Mouse (Mus musculus): ENCODE results near the gene Gatad2b. TPM values are rescaled to one million over a fixed set of nuclear protein-coding genes. Genes with fewer than 3 reads are reported as not detected.
"Not testable (repeated sequence)": the region's sequence is repeated elsewhere in the genome, so short reads cannot be mapped to it uniquely, and the experiment has no call there.

Gene Gatad2b
- 2.8 and 3.2 TPM in 2 replicates for polyA plus RNA-seq (2012; ENCODE audit: insufficient read depth, low replicate concordance)

DNA sequence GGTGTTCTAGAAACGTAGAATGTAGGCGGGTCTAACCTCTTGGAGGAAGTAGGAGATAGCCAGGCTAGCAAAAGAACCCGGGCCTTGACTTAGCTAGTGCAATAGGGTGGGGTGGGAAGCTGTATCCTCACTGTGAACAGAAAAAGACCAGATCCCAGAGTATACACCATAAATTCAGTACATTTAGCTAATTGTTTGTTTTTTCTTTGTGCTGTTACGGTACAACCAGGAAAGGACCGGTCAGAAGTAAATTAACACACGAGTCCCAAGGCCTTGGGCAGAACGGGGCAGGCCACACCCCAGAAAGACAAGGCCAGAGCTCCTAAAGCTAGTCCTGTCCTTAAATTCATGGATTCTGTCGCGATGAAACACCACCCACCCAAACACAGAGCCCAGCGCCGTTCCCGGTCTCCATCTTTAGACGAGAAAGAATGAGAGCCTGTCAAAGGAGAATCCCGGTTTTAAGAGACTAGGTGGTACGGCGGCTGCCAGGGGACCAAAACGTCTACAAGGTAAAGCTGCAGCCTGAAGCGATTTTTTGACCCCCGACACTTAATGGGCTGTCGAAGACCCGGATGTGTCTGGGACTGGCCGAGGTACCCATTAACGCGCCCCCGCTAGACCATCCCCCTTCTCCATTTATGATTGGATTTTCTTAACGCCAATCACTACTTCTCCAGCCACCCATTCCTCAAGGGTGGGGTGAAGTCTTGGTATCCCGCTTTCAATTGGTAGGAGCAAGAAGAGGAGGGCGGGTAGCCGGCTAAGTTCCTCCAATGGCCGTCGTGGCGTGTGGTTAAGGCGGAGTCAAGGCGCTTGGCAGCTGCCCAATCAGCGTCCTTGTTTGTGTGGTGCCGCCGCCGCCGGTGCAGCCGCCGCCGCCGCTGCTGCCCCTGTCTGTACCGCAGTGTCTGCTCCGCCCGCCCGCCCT, at the start of gene Gatad2b:
Gene Gatad2b (plus strand): TSS at position 834 of the 931 bp plus-strand sequence.
- peaks cover 10% of the 10 kb centered on the region for H3K36me3 ChIP-seq (replicated peaks; ENCODE audit: low read length)
- peaks cover 48% of the 10 kb centered on the region for H3K4me1 ChIP-seq
- TF ChIP-seq FLI1 (IDR thresholded peaks at IDR 0.05; ENCODE audit: low read length) = no peak
- no peak for TF ChIP-seq GATA1 (IDR thresholded peaks at IDR 0.05; ENCODE audit: borderline replicate concordance, low read length)
- H3K9me3 ChIP-seq = no peaks in the 10 kb centered on the region
- peak within 1 kb of the TSS; percentile 95 for H3K4me3 ChIP-seq (replicated peaks)
- no peaks in the 10 kb centered on the region for H3K27me3 ChIP-seq (replicated peaks)

DNA sequence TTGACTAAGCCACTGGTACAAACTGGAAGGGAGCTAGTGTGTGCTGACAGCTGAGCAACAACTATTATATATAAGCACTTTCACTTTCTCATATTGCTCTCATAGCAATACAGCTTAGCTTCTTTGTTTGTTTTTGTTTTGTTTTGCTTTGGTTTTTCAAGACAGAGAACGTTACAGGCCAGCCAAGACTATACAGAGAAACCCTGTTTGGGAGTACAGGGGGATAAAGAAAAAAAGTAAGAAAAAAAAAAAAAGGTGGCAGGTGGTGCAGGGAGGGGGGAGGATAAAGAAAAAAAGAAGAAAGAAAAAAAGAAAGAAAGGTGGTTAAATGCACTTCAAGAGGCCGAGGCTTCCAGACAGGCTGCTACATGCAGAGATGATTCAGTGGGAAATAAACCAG, 47.6 kb upstream of the Gatad2b start:
- Histone ChIP-seq H3K36me3 (replicated peaks; ENCODE audit: low read length) (peaks cover 11% of the 10 kb centered on the region), H3K9me3 (no peaks in the 10 kb centered on the region), H3K4me3 (replicated peaks) (peak overlapping the region; percentile 33), H3K4me1 (peaks cover 56% of the 10 kb centered on the region), H3K27me3 (replicated peaks) (no peaks in the 10 kb centered on the region)
- TF ChIP-seq FLI1 (IDR thresholded peaks at IDR 0.05; ENCODE audit: low read length) (no peak), GATA1 (IDR thresholded peaks at IDR 0.05; ENCODE audit: borderline replicate concordance, low read length) (no peak)

DNA sequence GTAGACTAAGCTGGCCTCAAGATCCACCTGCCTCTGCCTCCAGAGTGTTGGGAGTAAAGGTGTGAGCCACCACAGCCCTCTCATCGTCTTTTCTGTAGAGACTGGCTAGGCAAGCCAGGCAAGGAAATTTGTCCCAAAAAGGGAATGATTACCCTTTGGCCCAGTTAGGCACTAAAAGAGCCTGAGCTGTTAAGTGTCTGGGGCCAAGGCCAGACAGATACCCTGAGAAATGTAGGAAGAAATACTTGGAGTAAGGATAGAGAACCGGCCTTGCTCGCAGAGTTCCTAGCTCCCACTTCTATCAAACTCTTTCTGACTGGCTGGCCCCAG, 45.4 kb upstream of the Gatad2b start:
- TF ChIP-seq FLI1 (IDR thresholded peaks at IDR 0.05; ENCODE audit: low read length) (no peak), GATA1 (IDR thresholded peaks at IDR 0.05; ENCODE audit: borderline replicate concordance, low read length) (no peak)
- Histone ChIP-seq H3K36me3 (replicated peaks; ENCODE audit: low read length) (peaks cover 26% of the 10 kb centered on the region), H3K4me1 (peaks cover 57% of the 10 kb centered on the region), H3K27me3 (replicated peaks) (no peaks in the 10 kb centered on the region), H3K4me3 (replicated peaks) (peak overlapping the region; percentile 98), H3K9me3 (no peaks in the 10 kb centered on the region)

DNA sequence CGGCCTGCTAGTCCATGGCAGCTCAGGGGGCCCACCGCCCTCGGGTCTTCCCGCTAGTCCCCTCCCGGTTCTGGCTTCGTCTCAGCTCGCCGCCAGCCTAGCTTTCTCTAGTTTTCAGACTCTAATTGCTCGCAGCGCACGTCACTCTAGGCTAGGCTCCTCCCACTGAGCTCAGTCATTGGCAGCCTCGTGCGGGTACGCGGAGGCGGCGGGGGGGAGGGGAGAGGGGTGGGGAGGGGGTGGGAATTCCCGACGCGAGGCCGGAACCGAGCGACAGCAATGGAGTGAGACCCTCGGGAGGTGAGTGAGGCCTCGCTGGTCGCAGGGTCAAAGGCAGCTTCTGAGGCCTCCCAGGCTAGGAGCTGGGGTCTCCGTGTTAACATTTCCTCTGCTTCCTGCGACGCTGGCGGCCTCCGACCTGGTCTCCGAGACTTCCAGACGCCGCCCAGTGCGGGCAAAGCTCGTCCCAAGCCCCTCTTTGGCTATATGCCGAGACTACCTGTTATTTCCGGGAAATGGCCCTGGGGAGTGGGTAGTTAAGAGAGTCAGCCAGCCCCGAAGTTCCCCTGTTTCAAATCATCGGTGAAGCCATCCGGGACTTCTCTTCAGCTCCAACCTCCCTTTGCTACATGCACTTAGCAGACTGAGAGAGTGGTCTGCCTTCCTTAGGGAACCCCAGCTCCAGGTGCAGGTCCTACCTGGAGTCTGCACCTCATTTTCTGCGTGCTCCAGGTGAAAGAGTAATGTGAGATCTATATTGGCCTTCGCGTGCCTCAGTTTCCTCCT, 44.8 kb upstream of the Gatad2b start, which contains the start of gene Slc39a1:
Gene Slc39a1 (plus strand): TSS at position 213 of the 786 bp plus-strand sequence.
- Histone ChIP-seq H3K36me3 (replicated peaks; ENCODE audit: low read length) (peaks cover 26% of the 10 kb centered on the region), H3K27me3 (replicated peaks) (no peaks in the 10 kb centered on the region), H3K9me3 (no peaks in the 10 kb centered on the region), H3K4me1 (peaks cover 57% of the 10 kb centered on the region), H3K4me3 (replicated peaks) (peak within 1 kb of the TSS; percentile 98)
- TF ChIP-seq FLI1 (IDR thresholded peaks at IDR 0.05; ENCODE audit: low read length) = no peak
- TF ChIP-seq GATA1 (IDR thresholded peaks at IDR 0.05; ENCODE audit: borderline replicate concordance, low read length) = no peak

DNA sequence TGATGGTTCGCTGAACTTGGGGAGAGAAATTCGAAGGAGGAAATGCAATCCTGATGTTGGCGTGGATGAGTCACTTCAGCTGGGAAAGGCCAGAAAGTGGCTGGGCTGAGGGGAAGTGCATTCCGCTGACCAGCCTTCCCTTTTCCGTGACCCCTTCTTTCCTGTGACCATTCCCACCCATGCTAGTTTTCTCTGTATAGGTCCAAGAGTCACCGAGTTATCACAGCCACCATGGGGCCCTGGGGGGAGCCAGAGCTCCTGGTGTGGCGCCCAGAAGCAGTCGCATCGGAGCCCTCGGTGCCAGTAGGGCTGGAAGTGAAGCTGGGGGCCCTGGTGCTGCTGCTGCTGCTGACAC, 44.3 kb upstream of the Gatad2b start:
- H3K4me3 ChIP-seq (replicated peaks) = peak overlapping the region; percentile 98
- H3K9me3 ChIP-seq = no peaks in the 10 kb centered on the region
- peaks cover 53% of the 10 kb centered on the region for H3K4me1 ChIP-seq
- TF ChIP-seq GATA1 (IDR thresholded peaks at IDR 0.05; ENCODE audit: borderline replicate concordance, low read length) = no peak
- TF ChIP-seq FLI1 (IDR thresholded peaks at IDR 0.05; ENCODE audit: low read length) = no peak
- peaks cover 26% of the 10 kb centered on the region for H3K36me3 ChIP-seq (replicated peaks; ENCODE audit: low read length)
- no peaks in the 10 kb centered on the region for H3K27me3 ChIP-seq (replicated peaks)

DNA sequence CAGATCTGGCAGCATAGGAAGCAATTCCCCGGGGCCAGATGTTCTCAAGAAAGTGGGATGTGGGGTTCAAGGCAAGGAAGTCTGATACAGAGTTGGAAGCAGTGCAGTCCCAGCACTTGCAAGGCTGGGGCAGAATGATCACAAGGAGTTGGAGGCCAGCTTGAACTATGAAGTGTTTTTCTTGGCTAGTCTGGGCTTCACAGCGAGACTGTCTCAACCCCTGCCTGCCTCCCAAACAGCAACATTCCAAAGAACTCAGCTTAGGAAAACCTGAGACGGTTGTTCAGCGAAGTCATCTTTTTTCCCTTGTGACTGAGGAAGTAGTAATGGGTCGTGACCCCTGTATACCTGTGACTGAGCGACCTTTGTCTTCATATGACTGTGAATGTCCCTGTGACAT, 42.2 kb upstream of the Gatad2b start:
- no peaks in the 10 kb centered on the region for H3K27me3 ChIP-seq (replicated peaks)
- H3K4me1 ChIP-seq = peaks cover 49% of the 10 kb centered on the region
- H3K9me3 ChIP-seq = no peaks in the 10 kb centered on the region
- H3K36me3 ChIP-seq (replicated peaks; ENCODE audit: low read length) = peaks cover 27% of the 10 kb centered on the region
- TF ChIP-seq GATA1 (IDR thresholded peaks at IDR 0.05; ENCODE audit: borderline replicate concordance, low read length) (no peak), FLI1 (IDR thresholded peaks at IDR 0.05; ENCODE audit: low read length) (no peak)
- H3K4me3 ChIP-seq (replicated peaks) = no peak overlapping the region

DNA sequence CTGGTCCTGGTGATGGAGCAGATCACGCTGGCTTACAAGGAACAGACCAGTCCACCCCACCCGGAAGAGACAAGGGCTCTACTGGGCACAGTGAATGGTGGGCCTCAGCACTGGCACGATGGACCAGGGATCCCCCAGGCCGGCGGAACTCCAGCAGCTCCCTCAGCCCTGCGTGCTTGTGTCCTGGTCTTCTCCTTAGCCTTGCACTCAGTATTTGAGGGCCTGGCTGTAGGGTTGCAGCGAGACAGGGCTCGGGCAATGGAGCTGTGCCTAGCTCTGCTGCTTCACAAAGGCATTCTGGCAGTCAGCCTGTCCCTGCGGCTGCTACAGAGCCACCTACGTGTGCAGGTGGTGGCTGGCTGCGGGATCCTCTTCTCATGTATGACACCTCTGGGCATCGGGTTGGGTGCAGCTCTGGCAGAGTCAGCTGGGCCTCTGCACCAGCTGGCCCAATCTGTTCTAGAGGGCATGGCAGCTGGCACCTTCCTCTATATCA, 41.2 kb upstream of the Gatad2b start:
- H3K4me1 ChIP-seq = peaks cover 51% of the 10 kb centered on the region
- H3K36me3 ChIP-seq (replicated peaks; ENCODE audit: low read length) = peaks cover 37% of the 10 kb centered on the region
- H3K27me3 ChIP-seq (replicated peaks); H3K9me3 ChIP-seq; H3K4me3 ChIP-seq (replicated peaks): not testable (repeated sequence)

DNA sequence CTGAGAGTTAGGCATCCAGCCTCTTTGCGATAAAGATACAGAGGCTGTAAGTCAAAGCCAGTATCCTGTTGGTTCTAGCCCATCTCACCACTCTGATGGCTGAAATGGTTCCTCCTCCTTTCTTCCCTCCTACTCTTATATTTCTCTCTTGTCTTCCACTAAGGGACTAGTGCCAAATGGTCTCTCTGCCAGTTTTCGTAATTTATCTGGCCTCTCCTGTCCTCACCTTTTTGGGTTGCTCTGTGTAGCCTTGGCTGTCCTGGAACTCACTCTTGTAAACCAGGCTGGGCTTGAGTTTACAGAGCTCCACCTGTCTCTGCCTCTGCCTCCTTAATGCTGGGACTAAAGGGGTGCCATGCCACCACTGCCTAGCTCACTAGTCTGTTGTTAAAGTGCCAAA, 40.3 kb upstream of the Gatad2b start:
- H3K36me3 ChIP-seq (replicated peaks; ENCODE audit: low read length) = peaks cover 46% of the 10 kb centered on the region
- H3K4me3 ChIP-seq (replicated peaks); H3K27me3 ChIP-seq (replicated peaks); H3K9me3 ChIP-seq: not testable (repeated sequence)
- H3K4me1 ChIP-seq = peaks cover 55% of the 10 kb centered on the region

DNA sequence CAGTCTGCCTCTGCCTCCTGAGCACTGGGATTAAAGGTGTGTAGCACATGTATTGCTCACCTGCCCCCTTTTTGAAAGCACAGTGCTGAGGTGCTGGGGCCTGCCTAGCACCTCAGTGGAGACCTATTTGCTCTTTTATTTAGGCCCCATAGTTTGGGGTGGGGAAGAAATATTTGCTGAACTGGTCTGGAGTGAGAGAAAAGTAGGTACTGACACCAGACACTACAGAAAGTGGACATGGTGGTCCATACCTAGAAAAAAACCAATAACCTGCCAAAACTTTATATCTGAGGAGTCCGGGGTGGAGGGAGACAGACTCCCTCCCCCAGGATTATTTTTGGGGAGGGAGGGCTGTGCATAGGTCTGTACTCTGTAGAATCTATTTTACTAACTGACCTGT, 39.8 kb upstream of the Gatad2b start:
- H3K4me1 ChIP-seq = peaks cover 55% of the 10 kb centered on the region
- H3K27me3 ChIP-seq (replicated peaks); H3K4me3 ChIP-seq (replicated peaks); H3K9me3 ChIP-seq: not testable (repeated sequence)
- peaks cover 51% of the 10 kb centered on the region for H3K36me3 ChIP-seq (replicated peaks; ENCODE audit: low read length)
